Mouse (Mus musculus): ENCODE data around the gene Gm20388.

DNA sequence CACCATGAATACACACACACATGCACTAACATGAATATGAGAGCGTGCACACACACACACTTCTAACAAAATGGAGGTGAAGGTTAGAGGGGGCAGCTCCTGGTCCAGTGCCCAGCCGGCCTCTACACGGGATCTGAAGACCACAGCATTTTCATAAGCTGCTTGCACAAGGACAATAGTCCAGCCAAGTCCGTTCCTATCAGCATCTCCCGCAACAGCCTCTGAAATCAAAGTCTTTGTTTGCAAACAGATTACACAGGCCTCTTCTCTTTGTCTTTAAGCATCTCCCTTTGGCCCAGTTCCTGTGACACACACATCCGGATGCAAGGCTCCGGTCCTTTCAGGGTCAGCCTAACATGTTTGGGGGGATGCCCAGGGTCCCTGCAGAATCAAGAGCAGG lies 1958.3 kb downstream of the Gm20388 start:
- no peak for TF ChIP-seq POLR2A (IDR thresholded peaks at IDR 0.05; ENCODE audit: insufficient read depth, low read length)
- no peak for TF ChIP-seq CTCF (IDR thresholded peaks at IDR 0.05; ENCODE audit: low read depth, low read length)
- TF ChIP-seq EP300 (IDR thresholded peaks at IDR 0.05; ENCODE audit: insufficient read depth, low read depth, low read length), result no peak

Measured in ES-Bruce4 (cell line).